Mouse (Mus musculus) ZHBTc4 (cell line): ENCODE measurements around the gene Gm21319.
"Not testable (repeated sequence)": the region's sequence is repeated elsewhere in the genome, so short reads cannot be mapped to it uniquely, and the experiment has no call there.

ENCODE experiments used
- DNase-seq: peaks from one replicate; pipeline ENCODE4 v3.0.0-alpha.2; 2011; ENCODE audit warnings: low read depth, low spot score

Gm21319 gene

DNA sequence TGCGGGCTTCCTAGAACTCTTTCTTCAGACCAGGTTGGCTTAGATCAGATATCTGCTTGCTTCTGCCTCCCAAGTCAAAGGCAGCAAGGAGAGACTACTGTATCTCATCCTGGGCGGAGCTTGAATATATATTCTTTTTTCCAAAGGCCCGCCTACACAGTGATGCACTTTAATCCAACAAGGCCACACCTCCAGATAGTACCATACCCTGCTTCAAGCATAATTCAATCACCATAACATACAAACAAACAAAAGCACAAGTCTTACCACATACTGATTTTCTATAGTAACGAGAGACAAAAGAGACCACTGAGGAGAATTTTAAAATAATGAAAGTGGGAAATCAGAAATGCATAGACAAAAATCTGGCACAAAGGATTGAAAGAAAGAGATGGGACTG, at the start of gene Gm21319:
Gene Gm21319, minus strand, starts transcription at position 101 of the 400 bp plus-strand sequence.
- not testable (repeated sequence) for DNase-seq

- not testable (repeated sequence) for DNase-seq
These were observed 40.7 kb upstream of the Gm21319 start, which contains the start of gene BB287469 for GRCm38 (mm10) chr12:87816277-87816676. TSS of gene BB287469 (plus strand) at chr12:87816577.

DNA sequence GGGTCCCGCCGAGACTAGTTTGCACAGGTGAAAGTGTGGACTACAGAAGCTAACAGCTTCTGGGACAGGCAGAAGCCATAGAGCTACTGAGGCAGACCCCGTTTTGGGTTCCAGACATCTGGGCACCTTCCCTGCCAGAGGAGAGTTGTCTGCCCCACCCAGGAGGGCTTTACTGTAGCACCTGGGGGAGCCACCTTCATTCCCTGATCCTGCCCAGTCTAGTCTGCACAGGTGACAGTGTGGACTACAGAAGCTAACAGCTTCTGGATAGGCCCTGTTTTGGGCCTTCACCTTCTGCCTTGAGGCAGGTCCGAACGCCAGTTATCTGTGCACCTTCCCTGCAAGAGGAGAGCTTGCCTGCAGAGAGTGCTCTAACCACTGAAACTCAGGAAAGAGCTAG, 22.4 kb upstream of the Gm21319 start:
- DNase-seq: not testable (repeated sequence)

GRCm38 (mm10) chr12:87795212-87795611, 19.7 kb upstream of the Gm21319 start, which contains the start of gene Gm21936:
TSS of gene Gm21936 (plus strand) at chr12:87795512.
- DNase-seq: not testable (repeated sequence)
